Mouse (Mus musculus) spleen, postnatal 14 days (tissue): Measurements from ENCODE around the gene Vps37c.
A peak's percentile ranks its signal among the peaks of the same experiment; 100 is the strongest.

Experiments
- DNase-seq, 2 experiments: peaks; one replicate each; pipeline ENCODE4 v3.0.0; 2021 to 2022; ENCODE audit warnings: low spot score in 2 of 2

Gene Vps37c

DNA sequence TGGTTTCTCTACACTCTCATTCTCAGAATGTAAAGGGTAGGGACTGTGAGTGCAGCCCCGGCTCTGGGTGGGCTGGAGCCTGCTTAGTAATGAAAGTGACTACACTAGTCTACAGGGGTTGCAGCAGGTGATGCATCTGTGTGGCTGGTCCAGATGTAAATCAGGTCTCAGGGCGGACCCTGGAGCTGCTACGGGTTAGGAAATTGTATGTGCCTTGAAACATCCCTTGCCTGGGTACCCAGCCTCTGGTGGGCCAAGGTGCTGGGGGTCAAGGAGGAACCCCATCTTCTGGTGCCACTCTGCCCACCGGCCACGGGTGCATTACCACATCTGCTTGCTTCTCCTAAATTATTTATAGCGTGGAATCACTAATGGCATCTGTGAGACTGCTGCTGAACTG lies 25.6 kb downstream of the Vps37c start:
- DNase-seq = no peak

DNA sequence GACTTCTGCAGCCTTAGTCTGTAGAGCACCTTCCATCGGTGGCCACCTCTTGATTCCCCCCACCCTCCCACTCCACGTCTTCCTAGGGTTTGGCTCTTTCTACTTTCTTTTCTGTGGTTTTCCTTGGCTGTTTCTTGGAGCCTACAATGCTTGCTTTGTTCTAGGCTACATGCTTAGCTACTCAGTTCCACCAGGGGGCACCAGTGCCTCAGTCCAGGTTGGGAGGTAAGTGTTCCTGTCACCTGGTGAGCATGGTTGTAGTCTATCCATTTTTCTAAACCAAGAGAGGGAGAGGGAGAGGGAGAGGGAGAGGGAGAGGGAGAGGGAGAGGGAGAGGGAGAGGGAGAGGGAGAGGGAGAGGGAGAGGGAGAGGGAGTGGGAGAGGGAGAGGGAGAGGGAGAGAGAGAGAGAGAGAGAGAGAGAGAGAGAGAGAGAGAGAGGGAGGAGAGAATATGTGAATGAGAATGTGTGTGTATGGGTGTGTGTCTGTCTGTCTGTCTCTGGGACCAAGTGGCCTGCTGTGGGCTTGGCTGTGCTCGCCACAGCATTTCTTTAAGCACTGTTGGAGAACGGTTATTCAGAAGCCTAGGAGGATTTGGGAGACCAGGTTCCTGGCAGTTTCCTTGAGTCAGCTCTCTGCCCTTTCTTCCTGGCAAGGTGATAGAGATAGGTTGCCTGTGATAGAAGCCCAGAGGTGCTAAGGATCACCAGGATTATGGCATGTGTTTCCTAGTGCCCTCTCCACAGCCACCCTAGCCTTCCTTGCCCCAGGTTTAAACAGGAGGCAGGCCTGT lies 26.3 kb downstream of the Vps37c start:
- peak; percentile 40 to 69 for DNase-seq

DNA sequence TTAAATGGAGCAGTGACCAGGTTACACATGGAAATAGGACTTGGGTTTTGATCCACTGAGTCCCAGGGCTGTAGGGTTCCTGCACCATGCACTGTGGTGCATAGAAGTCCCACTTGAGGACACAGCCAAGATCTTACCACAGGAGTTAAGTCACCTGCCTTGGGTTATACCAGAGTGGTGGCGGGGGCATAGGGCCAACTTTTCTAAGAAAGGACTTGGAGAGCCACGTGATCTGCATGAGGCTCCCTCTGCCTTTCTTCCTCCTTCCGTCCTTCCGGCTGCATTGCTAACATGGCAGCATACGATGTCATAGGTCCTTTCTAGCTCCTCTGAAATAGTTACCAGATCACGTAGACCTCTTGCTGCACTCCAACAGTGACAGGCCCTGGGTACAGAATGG lies 26.9 kb downstream of the Vps37c start:
- no peak for DNase-seq

DNA sequence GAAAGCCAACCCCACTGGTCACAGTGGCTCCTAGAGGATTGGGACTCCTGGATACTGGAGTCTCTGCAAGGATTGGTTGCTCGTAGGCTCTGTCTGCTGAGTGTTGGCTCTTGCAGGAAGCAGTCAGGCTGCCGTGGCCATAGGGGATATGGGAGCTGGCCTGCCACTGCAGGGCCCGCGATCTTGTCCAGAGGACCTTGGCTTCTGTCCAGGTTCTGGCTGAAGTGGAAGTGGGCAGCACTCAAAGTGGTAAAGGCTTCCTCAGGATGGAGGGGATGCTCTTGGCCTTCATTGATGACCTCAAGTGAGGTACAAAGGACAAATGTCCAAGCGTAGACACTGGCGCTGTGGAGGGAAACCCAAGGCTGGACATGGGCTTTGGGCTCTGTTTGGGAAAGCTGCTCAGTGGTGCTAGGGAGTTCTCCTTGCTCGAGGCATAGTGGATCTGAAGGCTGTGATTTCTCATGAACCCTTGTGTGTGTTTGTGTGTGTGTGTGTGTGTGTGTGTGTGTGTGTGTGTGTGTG lies 29.8 kb downstream of the Vps37c start:
- no peak for DNase-seq

DNA sequence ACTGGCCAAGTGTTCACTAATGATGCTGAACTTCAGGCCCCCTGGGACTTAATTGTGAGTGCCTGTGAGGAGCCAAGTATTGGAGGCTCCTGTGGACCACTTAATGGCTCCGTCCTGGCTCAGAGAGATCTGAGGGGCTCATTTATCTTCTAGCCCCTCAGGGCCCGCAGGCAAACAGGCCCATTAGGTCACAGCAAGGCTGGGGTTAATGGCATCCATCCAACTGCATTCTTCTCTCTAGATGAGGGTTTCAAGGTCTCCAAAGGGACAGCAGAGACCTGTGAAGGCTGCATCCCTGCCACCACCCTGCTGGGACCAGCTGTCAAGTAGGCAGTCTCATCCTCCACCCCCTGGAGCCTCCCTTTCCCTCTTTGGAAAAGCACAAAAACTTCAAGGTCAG lies 31.2 kb downstream of the Vps37c start:
- DNase-seq = no peak

DNA sequence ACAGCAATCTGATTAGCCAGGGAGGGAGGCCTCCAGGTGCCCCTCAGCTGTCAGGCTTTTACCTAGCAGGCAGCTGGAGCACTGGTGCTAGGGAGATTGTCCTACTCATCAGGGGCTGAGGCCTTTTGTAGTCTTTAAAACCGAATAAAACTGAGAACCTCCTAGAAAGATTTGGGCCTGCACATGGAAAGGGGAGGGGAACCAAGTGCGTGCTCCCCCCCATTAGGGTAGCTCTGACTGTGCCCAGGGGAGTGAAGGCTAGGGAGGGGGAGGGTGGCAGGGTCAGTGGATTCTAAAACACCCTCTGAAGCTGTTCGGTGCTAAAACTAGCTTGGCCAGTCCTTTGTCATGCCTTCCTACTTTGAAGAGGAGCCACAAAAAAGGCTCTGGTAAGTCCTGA lies 32.0 kb downstream of the Vps37c start:
- no peak for DNase-seq

DNA sequence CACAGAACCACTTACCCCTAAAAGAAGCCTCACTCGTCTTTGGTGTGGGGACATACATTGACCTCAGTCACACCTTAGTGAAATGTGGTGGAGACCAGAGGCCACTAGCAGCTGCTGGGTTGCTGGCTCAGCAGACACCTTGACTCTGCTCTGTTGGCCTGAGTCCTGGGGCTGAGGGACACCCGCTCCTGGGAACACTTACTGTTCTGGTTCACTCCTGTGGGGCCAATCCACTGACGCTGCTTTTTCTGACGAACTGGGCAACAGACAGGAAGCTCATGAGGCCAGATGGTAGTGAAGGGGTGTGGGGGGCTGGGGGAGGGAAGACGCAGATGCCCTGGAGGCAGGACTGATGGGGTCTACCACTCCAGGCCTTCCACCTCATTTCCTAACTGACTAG lies 32.5 kb downstream of the Vps37c start:
- no peak for DNase-seq

DNA sequence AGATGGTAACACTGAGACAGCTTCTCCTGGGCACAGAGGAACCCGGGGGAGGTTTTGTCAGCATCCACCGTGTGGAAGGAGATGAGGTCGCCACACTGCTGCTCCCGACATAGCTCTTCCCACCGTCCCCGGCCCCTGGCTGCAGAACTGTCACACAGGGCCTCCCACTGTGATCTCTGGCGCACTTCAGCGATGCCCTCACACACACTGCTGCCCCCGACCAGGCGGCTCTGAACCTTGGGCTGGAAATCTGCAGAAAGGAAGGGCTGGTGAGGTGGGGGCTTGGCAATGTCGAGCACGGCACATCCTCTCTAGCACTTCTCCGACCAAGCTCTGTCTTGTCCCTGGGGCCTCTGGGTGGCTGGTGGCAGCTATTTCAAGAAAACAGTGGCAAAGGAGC lies 34.5 kb downstream of the Vps37c start:
- no peak for DNase-seq

DNA sequence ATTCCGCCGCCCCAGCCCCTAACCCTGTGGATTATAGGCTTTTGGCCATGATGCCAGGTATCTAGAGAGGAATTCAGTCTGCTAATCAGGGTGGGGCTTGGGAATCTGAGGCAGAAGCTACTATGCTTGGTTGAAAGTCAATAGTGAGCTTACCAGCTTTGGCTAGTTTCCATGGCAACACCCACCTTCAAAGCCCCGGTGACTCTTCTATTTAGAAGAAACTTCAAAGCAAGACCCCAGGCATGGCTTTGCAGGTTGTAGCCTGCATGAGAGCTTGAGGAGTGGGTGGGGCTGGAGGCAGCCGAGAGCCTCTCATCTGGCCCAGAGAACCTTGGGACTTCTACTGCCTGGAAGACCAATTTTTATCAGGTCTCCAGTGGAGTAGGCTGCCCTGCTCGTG lies 35.1 kb downstream of the Vps37c start:
- no peak for DNase-seq

DNA sequence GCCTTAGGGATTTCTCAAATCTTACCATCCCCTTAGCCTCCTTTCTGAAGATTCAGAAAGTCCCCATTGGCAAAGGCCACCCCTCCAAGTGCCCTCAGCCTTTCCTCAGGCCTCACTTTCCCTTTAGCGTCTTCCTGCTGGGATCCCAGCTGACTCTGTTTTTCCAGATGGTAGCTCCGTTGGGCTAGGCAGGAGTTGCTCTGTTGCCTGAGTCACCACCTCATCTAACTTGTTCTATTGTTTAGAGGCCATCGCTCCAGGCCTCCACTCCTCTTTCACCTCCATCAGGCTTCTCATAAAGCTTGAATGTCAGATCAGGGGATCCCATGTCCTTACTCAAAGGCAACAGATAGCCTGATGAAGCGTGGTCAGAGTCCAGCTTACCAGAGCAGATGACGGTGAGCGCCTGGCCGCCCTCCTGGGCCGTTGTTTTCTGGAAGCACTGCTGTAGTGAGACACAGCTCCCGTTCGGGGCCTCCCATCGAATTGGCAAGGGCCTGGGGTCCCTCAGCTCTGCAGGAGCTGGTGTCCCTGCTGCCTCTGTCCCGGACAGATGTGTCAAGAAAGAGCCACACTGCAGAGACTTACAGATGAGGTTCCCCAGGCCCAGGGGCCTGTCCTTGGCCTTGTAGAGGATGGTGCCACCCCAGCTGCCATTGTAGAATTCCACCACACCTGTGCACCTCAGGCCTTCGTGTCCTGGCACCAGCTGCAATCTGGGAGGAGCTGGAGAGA lies 36.3 kb downstream of the Vps37c start:
- DNase-seq = no peak

DNA sequence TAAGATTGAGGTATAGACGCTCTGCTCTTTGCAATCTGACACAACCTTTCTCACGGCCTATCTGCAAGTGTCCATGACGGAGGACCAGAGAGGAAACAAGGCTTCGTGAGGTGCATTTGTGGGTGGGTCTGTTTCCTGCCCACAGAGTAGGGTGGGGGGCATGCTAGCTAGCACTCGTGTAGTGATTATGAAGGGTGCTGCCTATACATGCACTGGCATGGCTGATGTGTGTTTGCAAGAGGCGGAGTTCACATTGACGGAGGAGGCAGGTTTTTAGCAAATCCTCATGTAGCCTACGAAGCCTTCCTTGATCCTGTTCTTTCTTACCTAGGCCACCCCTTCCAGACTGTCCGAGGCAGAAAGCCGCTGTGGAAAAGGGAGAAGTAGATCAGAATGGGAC lies 41.4 kb downstream of the Vps37c start:
- no peak for DNase-seq

DNA sequence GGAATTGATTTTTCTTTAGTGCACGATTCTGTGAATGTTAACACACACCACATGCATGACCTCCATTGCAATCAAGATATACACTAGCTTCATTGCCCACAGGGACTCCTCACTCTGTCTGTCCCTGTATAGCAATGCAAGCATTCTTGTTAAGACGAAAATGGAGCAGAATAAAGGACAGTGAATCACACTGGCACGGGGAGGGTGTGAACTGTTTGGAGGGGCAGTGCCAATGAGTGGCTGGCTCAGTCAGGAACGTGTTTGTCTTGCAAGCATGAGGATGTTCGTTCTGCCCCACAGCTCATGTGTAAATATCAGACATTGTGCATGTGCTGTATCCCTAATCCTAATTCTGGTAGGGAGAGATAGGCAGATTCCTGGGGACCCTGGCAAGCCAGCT lies 41.9 kb downstream of the Vps37c start:
- DNase-seq = no peak

DNA sequence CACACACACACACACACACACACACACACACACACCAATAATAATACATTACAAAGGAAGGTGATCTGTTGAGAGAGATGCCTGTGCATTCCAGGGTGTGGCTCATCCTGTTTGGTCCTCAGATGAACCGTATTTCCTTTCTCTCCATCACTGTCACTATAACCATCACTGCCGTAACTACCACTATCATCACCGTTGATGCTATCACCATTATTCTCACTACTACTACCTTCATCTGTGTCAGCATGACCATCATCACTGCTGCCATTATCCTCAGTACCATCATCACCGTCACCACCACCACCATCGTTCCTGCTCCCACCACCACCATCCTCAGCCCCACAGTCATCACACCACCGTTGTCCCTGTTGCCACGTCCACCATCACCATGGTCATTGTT lies 43.4 kb downstream of the Vps37c start:
- DNase-seq = no peak

DNA sequence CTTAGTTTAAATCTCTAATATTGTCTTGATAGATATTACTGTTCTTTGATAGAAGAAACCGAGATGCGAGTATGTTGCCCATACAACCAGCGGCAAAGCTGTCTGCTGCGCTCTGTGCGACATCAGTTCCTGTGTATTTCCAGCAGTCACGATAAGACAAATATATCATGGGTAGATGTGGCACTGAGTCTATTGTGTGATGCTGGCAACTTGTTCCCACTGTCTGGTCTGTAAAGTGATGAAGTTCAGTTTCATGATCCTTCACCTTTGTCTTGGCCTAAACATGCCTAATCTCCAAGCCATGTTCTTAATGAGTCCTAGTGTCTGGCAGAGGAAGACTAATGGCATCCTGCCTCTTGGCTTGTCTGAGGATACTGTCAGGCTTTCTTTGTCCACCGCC lies 44.2 kb downstream of the Vps37c start:
- no peak for DNase-seq

DNA sequence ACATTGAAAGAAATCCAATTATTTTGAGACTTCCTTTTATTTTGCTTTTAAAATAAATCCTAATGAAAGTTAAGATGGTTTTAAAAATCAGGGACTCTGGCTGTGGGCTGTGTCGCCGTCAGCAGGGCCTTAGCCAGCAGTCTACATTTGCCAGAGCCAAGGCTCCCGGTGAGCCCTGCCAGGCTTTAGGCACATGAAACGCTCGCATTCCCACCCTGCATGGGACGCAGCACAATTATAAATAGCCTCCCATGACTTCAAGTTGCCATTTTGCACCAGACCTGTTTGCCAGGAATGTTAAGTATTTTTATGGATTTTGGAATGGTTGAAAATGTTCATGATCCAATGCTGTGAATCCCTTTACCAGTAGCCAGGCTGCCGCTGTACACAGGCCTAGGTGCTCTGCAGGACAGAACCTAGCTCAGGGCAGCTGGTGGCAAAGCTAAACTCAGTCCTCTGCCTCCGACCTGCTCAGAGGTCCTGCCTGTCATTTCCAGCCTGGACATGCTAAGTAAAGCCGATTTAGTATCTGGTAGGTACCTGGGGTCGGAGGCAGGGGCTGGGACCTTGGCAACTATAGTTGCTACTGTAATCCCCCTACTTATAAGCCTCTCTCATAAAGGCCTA lies 45.1 kb downstream of the Vps37c start:
- DNase-seq = no peak

DNA sequence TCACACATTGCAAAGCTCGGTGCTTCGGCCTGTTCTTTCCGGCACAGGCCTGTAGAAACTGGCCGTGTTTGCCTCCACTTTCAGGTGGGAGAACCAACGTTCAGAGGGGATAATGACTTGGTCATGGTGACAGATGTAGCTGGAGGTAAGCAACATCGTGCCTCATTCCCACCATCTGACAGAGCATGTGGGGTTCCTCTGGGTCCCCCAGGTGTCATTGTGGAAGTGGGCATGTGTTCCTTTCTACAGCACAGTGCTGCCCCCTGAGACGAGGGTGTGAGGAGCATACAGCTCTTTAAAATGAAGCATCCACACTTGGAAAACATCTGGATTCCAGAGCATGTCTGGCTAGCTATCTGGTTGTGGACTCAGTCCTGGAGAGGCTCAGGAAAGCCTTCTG lies 46.0 kb downstream of the Vps37c start:
- no peak for DNase-seq

DNA sequence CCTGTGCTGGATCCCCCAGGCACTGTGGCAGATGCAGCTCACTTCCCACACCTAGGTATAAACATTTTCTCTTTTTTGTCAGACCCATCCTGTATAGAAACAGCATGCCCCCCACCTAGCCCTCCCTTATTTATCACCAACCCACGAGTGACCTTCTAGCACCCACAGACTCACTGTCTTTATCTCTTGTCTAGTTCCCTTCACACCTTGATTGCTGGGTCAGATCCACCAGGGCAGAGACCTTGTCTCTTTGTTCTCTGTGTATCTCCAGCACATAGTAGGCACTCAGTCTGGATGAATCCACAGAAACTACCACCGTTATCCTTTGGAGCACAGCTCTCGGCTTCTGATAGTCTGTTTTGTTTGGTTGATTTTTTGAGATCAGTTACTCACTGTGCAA lies 46.5 kb downstream of the Vps37c start:
- no peak for DNase-seq

DNA sequence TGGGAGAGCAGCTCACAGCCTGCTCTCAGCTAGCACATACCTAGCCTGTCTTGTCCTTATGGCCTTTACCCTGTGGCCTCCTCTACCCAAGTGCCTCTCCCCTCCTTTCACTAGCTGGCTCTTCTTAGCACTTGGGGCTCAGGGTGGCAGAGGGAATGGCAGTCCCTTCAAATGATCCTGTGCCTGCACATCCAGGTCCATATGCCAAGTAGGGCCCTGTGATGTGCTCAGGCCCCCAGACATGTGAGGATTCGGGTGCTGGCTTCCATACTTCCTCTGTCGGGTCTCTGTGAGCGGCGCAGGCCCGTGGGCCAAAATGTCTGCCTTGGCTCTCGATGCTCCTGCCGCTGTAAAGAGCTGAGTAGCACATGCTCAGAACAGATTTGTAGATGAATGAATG lies 47.3 kb downstream of the Vps37c start:
- no peak for DNase-seq

DNA sequence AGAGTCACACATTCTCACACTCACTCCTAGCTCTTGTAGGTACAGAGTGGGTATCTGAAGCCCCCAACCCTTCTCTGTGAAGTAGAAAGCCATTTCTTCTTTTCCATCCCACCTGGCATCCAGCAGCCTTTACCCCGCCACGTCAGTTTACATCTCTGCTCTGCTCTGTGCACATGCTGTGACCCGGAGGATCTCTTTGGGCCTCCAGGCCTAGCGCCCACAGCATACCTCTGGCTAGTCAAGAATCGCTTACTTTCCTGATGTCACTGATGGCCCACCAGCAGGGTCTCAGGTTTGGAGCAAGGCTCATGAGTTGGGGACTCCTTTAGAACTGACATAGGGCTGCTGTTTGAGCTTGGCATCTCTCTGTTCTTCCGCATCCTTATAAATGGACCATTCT lies 49.5 kb downstream of the Vps37c start:
- DNase-seq = no peak

DNA sequence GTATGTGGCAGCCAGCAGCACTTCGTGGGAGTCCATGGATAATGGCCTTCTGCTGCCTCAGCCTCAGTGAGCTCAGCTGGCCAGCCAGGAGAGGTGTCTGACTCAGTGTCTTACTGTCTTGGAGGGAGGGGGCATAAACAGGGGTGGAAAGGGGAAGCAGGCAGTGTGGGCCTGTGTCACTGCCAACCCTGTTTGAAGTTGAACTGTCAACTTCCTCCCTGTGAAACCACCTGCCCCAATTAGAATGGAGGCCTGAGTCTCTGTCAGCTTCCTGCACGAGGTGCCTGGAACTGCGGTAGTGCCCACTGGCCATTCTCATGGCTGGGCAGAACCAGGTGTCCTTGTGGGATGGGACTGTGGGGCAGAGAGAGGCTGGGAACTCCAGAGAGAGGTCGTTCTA lies 50.3 kb downstream of the Vps37c start, which contains the start of gene Cd5:
Cd5 (minus strand) TSS at position 192 of the 400 bp plus-strand sequence.
- peak; percentile 16 to 36 for DNase-seq

DNA sequence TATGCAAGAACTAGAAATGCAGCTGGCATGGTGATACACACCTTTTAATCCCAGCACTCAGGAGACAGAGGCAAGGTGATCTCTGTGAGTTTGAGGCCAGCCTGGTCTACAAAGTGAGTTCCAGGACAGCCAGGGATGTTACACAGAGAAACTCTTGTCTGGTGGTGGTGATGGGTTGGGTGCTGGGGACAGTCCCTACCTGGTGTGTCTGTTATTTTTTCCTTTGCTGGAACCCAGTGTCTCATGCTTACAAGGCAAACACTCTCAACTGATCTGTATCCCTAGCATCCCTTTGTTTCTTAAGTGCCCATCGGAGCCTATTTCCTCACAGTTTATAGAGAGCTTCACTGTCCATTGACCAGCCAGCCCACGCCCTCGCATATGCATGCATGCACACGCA lies 51.4 kb downstream of the Vps37c start:
- no peak for DNase-seq

DNA sequence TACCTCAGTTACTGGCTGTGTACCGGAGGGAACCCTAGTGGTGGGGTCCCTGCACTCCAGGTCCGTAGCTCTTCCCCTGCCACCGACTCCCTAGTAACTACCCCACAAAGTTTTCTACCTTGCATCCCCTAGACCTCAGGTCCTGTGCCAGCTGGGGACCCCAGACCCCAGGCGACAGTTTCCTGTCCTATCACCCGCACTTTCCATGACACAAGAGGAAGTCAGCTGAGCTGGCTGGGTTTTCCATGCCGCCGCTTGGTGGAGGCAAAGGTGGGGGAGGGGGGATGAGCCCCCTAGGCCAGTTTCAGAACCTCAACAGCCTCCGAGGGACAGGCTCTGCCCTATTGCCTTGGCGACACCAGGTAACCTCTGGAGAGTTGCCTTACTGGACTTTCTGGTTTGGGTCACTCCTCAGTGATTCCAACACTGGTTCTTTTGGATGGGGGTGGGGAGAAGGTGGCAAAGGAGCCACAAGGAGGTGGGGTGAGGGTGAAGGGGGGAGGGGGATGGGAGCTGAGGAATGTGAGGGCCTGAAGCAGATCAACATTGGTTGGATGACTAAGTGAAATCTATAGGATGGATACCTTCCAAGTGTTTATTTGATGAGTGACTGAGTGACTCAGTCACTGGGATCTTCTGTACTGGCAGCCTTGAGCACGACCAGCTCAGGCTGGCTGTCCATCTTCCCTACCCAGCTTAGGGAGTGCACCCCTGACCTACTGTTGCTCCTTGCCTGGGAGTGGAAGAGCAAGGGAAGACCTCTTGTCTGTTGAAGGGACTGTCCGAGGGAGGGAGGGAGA lies 52.3 kb downstream of the Vps37c start:
- no peak for DNase-seq
